Mouse (Mus musculus): ENCODE measurements around the gene Cstf3. TPM values are rescaled to one million over a fixed set of nuclear protein-coding genes. Genes with fewer than 3 reads are reported as not detected.

The Cstf3 gene
- polyA plus RNA-seq, 1 experiment = 6.7 TPM

GRCm38 (mm10) chr2:104595063-104595462, 4.7 kb downstream of the Cstf3 start:
- DNase-seq (ENCODE audit: low read depth in 1 of 2, low spot score in 2 of 2) = no peak
- no peaks in the 10 kb centered on the region for H3K36me3 ChIP-seq (ENCODE audit: control insufficient read depth, insufficient read depth, low read length)
- peaks cover 6% of the 10 kb centered on the region; the same call in 1 of the 2 replicates for H3K4me1 ChIP-seq (ENCODE audit: control insufficient read depth, insufficient read depth, insufficient read length)
- H3K27me3 ChIP-seq (ENCODE audit: control insufficient read depth, insufficient read depth, low read length) = no peaks in the 10 kb centered on the region
- H3K27ac ChIP-seq (ENCODE audit: insufficient read depth, low read length) = no peak overlapping the region
- H3K4me3 ChIP-seq (ENCODE audit: extremely low read depth, insufficient read depth, insufficient read length) = no peak overlapping the region
- TF ChIP-seq CTCF (IDR thresholded peaks at IDR 0.05; ENCODE audit: extremely low read depth, insufficient read depth, insufficient read length, insufficient replicate concordance) (no peak), POLR2A (IDR thresholded peaks at IDR 0.05; ENCODE audit: low read depth, low read length) (no peak)
- WGBS = 4% methylated on average over 1 of the region's 1 CpGs

- no peak overlapping the region for H3K27ac ChIP-seq (ENCODE audit: insufficient read depth, low read length)
- WGBS = 84% methylated on average over 1 of the region's 1 CpGs
- TF ChIP-seq POLR2A (IDR thresholded peaks at IDR 0.05; ENCODE audit: low read depth, low read length) (no peak), CTCF (IDR thresholded peaks at IDR 0.05; ENCODE audit: extremely low read depth, insufficient read depth, insufficient read length, insufficient replicate concordance) (no peak)
- H3K27me3 ChIP-seq (ENCODE audit: control insufficient read depth, insufficient read depth, low read length) = no peaks in the 10 kb centered on the region
- no peaks in the 10 kb centered on the region for H3K36me3 ChIP-seq (ENCODE audit: control insufficient read depth, insufficient read depth, low read length)
- no peak overlapping the region for H3K4me3 ChIP-seq (ENCODE audit: extremely low read depth, insufficient read depth, insufficient read length)
- DNase-seq (ENCODE audit: low read depth in 1 of 2, low spot score in 2 of 2) = no peak
- no peaks in the 10 kb centered on the region for H3K4me1 ChIP-seq (ENCODE audit: control insufficient read depth, insufficient read depth, insufficient read length)
Measured at GRCm38 (mm10) chr2:104603431-104603830, 13.1 kb downstream of the Cstf3 start.

DNA sequence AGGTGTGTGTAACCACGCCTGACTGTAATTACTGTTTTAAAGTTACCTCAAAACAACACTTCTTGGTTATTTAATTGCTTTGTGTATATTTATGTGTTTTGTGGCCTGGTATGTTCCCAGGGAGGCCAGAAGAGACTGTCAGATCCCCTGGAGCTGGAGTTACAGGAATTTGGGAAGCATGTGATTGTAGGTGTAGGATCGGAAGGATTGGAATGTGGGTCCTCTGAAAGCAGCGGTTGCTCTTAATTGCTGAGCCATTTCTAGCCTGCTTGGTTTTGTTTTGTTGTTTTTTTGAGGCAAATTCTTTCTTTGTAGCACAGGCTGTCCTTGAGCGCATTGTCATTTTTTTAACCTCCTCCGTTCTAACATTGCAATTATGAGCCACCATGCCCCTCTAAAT, 14.4 kb downstream of the Cstf3 start:
- Histone ChIP-seq H3K4me1 (ENCODE audit: control insufficient read depth, insufficient read depth, insufficient read length) (no peaks in the 10 kb centered on the region), H3K4me3 (ENCODE audit: extremely low read depth, insufficient read depth, insufficient read length) (no peak overlapping the region), H3K36me3 (ENCODE audit: control insufficient read depth, insufficient read depth, low read length) (no peaks in the 10 kb centered on the region), H3K27ac (ENCODE audit: insufficient read depth, low read length) (no peak overlapping the region), H3K27me3 (ENCODE audit: control insufficient read depth, insufficient read depth, low read length) (no peaks in the 10 kb centered on the region)
- no peak for DNase-seq (ENCODE audit: low read depth in 1 of 2, low spot score in 2 of 2)
- WGBS = 92% methylated on average over 5 of the region's 5 CpGs
- TF ChIP-seq CTCF (IDR thresholded peaks at IDR 0.05; ENCODE audit: extremely low read depth, insufficient read depth, insufficient read length, insufficient replicate concordance) = no peak
- no peak for TF ChIP-seq POLR2A (IDR thresholded peaks at IDR 0.05; ENCODE audit: low read depth, low read length)

GRCm38 (mm10) chr2:104605560-104605959, 15.2 kb downstream of the Cstf3 start:
- Histone ChIP-seq H3K4me1 (ENCODE audit: control insufficient read depth, insufficient read depth, insufficient read length) (no peaks in the 10 kb centered on the region), H3K27me3 (ENCODE audit: control insufficient read depth, insufficient read depth, low read length) (no peaks in the 10 kb centered on the region), H3K4me3 (ENCODE audit: extremely low read depth, insufficient read depth, insufficient read length) (no peak overlapping the region), H3K36me3 (ENCODE audit: control insufficient read depth, insufficient read depth, low read length) (no peaks in the 10 kb centered on the region), H3K27ac (ENCODE audit: insufficient read depth, low read length) (no peak overlapping the region)
- TF ChIP-seq CTCF (IDR thresholded peaks at IDR 0.05; ENCODE audit: extremely low read depth, insufficient read depth, insufficient read length, insufficient replicate concordance) = no peak
- no peak for TF ChIP-seq POLR2A (IDR thresholded peaks at IDR 0.05; ENCODE audit: low read depth, low read length)
- DNase-seq (ENCODE audit: low read depth in 1 of 2, low spot score in 2 of 2) = no peak
- WGBS = 93% methylated on average over 1 of the region's 1 CpGs

GRCm38 (mm10) chr2:104614786-104615185, 24.5 kb downstream of the Cstf3 start:
- Histone ChIP-seq H3K27me3 (ENCODE audit: control insufficient read depth, insufficient read depth, low read length) (no peaks in the 10 kb centered on the region), H3K4me3 (ENCODE audit: extremely low read depth, insufficient read depth, insufficient read length) (no peak overlapping the region), H3K27ac (ENCODE audit: insufficient read depth, low read length) (no peak overlapping the region), H3K36me3 (ENCODE audit: control insufficient read depth, insufficient read depth, low read length) (peaks cover 4% of the 10 kb centered on the region), H3K4me1 (ENCODE audit: control insufficient read depth, insufficient read depth, insufficient read length) (no peaks in the 10 kb centered on the region)
- no peak for DNase-seq (ENCODE audit: low read depth in 1 of 2, low spot score in 2 of 2)
- WGBS = 92% methylated on average over 3 of the region's 3 CpGs
- no peak for TF ChIP-seq CTCF (IDR thresholded peaks at IDR 0.05; ENCODE audit: extremely low read depth, insufficient read depth, insufficient read length, insufficient replicate concordance)
- TF ChIP-seq POLR2A (IDR thresholded peaks at IDR 0.05; ENCODE audit: low read depth, low read length) = no peak

DNA sequence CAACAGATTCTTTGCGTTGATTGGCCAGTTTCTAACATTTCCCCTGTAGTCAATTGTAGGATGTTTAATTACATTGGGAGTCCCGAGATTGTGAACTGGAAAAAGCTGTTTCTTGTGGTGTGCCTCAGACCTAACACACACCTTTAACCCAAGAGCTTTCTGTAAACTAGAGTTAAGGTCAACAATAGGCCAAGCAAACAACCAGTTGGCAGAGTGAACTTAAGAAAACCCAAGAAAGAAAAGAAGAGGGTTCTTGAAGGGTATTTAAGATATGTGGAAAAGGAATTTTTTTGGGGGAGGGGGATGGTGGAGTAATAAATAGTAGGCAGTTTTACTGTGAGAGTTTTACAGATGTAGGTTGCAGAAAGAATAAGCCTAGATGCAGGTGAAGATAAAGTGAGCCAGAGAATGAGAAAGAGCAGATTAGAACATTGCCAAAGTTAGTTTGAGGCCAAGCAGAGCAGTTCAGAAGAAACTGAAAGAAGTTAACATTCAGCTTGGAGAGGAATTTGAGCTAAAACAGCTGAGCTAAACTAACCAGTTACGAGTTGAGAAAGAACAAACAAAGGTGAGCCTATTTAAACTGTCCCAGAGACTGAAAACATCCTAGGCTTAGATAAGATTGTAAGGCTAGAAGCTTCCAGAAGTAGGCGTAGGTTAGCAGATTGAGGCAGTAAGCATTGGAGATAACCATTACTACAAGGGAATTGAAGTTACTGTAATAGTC, 25.8 kb downstream of the Cstf3 start:
- H3K36me3 ChIP-seq (ENCODE audit: control insufficient read depth, insufficient read depth, low read length) = peaks cover 4% of the 10 kb centered on the region
- H3K4me1 ChIP-seq (ENCODE audit: control insufficient read depth, insufficient read depth, insufficient read length) = no peaks in the 10 kb centered on the region
- H3K27ac ChIP-seq (ENCODE audit: insufficient read depth, low read length) = no peak overlapping the region
- TF ChIP-seq POLR2A (IDR thresholded peaks at IDR 0.05; ENCODE audit: low read depth, low read length) = no peak
- H3K4me3 ChIP-seq (ENCODE audit: extremely low read depth, insufficient read depth, insufficient read length) = no peak overlapping the region
- 90% methylated on average over 4 of the region's 4 CpGs for WGBS
- no peaks in the 10 kb centered on the region for H3K27me3 ChIP-seq (ENCODE audit: control insufficient read depth, insufficient read depth, low read length)
- no peak for DNase-seq (ENCODE audit: low read depth in 1 of 2, low spot score in 2 of 2)

- H3K4me1 ChIP-seq (ENCODE audit: control insufficient read depth, insufficient read depth, insufficient read length) = no peaks in the 10 kb centered on the region
- H3K36me3 ChIP-seq (ENCODE audit: control insufficient read depth, insufficient read depth, low read length) = peaks cover 26% of the 10 kb centered on the region
- DNase-seq (ENCODE audit: low read depth in 1 of 2, low spot score in 2 of 2) = no peak
- no peak overlapping the region for H3K4me3 ChIP-seq (ENCODE audit: extremely low read depth, insufficient read depth, insufficient read length)
- 96% methylated on average over 1 of the region's 1 CpGs for WGBS
- TF ChIP-seq CTCF (IDR thresholded peaks at IDR 0.05; ENCODE audit: extremely low read depth, insufficient read depth, insufficient read length, insufficient replicate concordance) (no peak), POLR2A (IDR thresholded peaks at IDR 0.05; ENCODE audit: low read depth, low read length) (no peak)
- H3K27ac ChIP-seq (ENCODE audit: insufficient read depth, low read length) = no peak overlapping the region
- no peaks in the 10 kb centered on the region for H3K27me3 ChIP-seq (ENCODE audit: control insufficient read depth, insufficient read depth, low read length)
Measured at GRCm38 (mm10) chr2:104658659-104659058, 68.3 kb downstream of the Cstf3 start.

Measured in spleen, adult 2 months (tissue).